Mouse (Mus musculus) adrenal gland, postnatal 10 days (tissue): ENCODE results near the gene Casp14. TPM values are rescaled to one million over a fixed set of nuclear protein-coding genes. Genes with fewer than 3 reads are reported as not detected.

ENCODE experiments used
- DNase-seq: peaks from one replicate; pipeline ENCODE4 v3.0.0; 2021; ENCODE audit warnings: mixed read lengths
- long read RNA-seq, 2 experiments: library from polyadenylated mRNA; stranded (forward); transcript quantifications; one replicate each; pipeline ENCODE4 v2.0.0; 2021
- total RNA-seq, 2 experiments: library from RNA; stranded (reverse); gene quantifications; 2 replicates each; pipeline ENCODE4 v1.2.3; 2021

Gene Casp14
- not detected for total RNA-seq
- long read RNA-seq, experiment 1, result 0 reads
- long read RNA-seq, experiment 2, result 0 reads

- DNase-seq, result no peak
Measured at GRCm38 (mm10) chr10:78718056-78718455, at the start of gene Casp14. Casp14 (minus strand) TSS chr10:78718294.

GRCm38 (mm10) chr10:78765570-78765969, 47.5 kb upstream of the Casp14 start:
- no peak for DNase-seq

- DNase-seq, result peak; percentile 82
Measured at GRCm38 (mm10) chr10:78756021-78756420, 37.9 kb upstream of the Casp14 start.

GRCm38 (mm10) chr10:78752452-78753191, 34.5 kb upstream of the Casp14 start, which contains the start of gene Ccdc105:
Ccdc105 (minus strand) TSS chr10:78753065.
- peak; percentile 76 for DNase-seq

- no peak for DNase-seq
Measured at GRCm38 (mm10) chr10:78748946-78749345, 30.9 kb upstream of the Casp14 start.

- DNase-seq, result no peak
Measured at GRCm38 (mm10) chr10:78748161-78748560, 30.1 kb upstream of the Casp14 start.

GRCm38 (mm10) chr10:78747035-78747721, 29.1 kb upstream of the Casp14 start:
- peak; percentile 7 for DNase-seq

GRCm38 (mm10) chr10:78745453-78746232, 27.5 kb upstream of the Casp14 start:
- DNase-seq, result no peak

GRCm38 (mm10) chr10:78743721-78744120, 25.6 kb upstream of the Casp14 start:
- no peak for DNase-seq

- DNase-seq, result no peak
Measured at GRCm38 (mm10) chr10:78739821-78740220, 21.7 kb upstream of the Casp14 start.

GRCm38 (mm10) chr10:78727876-78728275, 9.8 kb upstream of the Casp14 start:
- DNase-seq, result no peak

GRCm38 (mm10) chr10:78727035-78727434, 8.9 kb upstream of the Casp14 start:
- no peak for DNase-seq

GRCm38 (mm10) chr10:78723416-78723815, 5.3 kb upstream of the Casp14 start:
- no peak for DNase-seq

- DNase-seq, result no peak
Measured at GRCm38 (mm10) chr10:78722654-78723053, 4.6 kb upstream of the Casp14 start.

- no peak for DNase-seq
Measured at GRCm38 (mm10) chr10:78722036-78722435, 3.9 kb upstream of the Casp14 start.

- no peak for DNase-seq
Measured at GRCm38 (mm10) chr10:78716231-78716630, 1.9 kb downstream of the Casp14 start.

- no peak for DNase-seq
Measured at GRCm38 (mm10) chr10:78715156-78715555, 2.9 kb downstream of the Casp14 start.

- DNase-seq, result no peak
Measured at GRCm38 (mm10) chr10:78714129-78714528, 4.0 kb downstream of the Casp14 start.

- DNase-seq, result no peak
Measured at GRCm38 (mm10) chr10:78710706-78711105, 7.4 kb downstream of the Casp14 start.

GRCm38 (mm10) chr10:78700881-78701280, 17.2 kb downstream of the Casp14 start:
- DNase-seq, result no peak

- no peak for DNase-seq
Measured at GRCm38 (mm10) chr10:78689973-78690372, 28.1 kb downstream of the Casp14 start.

- DNase-seq, result no peak
Measured at GRCm38 (mm10) chr10:78686995-78687577, 31.0 kb downstream of the Casp14 start.
